Mouse (Mus musculus) urinary bladder, postnatal 4 days (tissue): ENCODE results near the gene Rtraf.
A peak's percentile ranks its signal among the peaks of the same experiment; 100 is the strongest.

ENCODE experiments used
- DNase-seq, 2 experiments: peaks; one replicate each; pipeline ENCODE4 v3.0.0; 2021 to 2022; ENCODE audit warnings: low spot score in 2 of 2

Gene Rtraf

DNA sequence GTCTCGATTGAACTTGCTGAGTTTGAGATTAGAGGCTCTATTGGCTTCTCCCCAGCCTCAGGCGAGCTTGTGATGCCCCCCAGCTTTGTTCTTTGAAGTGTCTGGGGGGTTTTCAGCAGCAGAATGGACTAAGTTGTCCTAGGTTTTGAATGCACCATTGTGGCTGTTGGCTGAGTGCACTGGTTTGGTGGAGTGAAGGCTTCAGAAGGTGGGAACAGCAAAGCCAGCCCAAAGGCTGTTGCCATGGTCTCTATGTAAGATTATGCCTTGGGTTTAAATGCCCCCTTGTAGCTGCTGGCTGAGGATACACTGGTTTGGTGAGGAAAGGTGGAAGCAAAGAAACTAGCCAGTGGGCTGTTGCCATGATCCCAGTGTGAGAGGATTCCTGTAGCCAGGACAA lies 23.1 kb downstream of the Rtraf start:
- DNase-seq: no peak

DNA sequence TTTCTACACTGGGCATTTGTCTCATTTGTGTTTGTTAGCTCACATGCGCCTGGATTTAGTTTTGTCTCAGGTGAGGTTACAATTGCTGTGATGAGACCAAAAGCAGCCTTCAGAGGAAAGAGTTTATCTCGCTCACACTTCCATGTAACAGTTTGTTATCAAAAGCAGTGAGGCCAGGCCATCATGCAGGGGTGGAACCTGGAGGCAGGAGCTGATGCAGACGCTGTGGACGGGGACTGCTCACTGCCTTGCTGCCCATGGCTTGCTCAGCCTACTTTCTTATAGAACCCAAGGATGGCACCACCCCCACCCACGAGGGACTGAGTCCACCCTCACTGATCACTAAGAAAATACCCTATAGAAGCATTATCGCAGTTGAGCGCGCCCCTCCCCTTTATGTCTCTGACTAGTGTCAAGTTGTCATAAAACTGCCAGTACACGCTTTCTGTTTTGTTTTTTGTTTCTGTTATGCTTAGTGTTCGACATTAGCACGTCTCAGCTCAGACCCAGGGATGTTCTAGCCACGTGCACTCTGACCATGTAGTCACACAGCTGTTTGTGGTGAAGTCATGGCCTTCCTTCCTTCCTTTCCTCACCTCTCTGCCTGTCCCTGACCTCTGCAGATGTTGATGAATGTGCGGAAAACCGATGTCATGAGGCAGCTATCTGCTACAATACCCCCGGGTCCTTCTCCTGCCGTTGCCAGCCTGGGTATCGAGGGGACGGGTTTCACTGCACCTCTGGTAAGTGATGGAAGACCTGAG lies 26.9 kb downstream of the Rtraf start:
- DNase-seq: no peak

DNA sequence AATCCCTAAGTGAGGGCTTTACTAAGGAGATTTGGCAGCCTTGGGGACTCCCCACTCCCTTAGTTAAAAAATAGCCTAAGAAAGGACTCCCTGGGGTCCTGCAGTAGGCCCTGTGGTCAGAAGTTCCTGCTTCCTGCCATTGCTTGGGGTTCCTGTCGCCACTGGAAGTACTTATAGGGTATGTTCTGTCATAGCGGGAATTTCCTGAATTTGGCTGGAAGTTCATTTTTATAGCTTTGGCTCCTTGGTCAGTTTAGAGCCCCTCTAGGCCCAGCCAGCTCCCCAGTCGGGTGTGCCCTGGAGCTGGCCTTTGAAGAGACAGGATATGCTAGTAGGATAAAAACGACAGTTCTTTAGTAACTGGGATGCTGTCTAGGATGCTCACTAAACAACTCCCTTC lies 28.7 kb downstream of the Rtraf start:
- DNase-seq: no peak

DNA sequence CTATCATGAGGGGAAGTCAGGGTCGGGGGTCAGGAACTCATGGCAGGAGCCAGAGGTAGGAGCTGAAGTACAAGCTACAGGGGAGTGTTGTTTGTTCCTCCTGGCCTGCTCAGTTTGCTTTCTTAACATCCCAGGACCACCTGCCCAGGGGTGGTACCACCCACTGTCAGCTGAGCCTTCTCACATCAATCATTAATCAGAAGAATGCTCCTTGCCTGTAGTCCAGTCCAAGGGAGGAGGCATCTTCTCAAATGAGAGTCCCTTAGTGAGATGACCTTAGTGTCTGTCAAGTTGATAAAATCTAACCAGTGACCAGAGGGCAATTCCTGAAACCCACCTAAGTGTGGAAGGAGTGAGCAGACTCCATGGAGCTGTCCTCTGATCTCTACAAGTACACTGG lies 35.2 kb downstream of the Rtraf start:
- DNase-seq: no peak

DNA sequence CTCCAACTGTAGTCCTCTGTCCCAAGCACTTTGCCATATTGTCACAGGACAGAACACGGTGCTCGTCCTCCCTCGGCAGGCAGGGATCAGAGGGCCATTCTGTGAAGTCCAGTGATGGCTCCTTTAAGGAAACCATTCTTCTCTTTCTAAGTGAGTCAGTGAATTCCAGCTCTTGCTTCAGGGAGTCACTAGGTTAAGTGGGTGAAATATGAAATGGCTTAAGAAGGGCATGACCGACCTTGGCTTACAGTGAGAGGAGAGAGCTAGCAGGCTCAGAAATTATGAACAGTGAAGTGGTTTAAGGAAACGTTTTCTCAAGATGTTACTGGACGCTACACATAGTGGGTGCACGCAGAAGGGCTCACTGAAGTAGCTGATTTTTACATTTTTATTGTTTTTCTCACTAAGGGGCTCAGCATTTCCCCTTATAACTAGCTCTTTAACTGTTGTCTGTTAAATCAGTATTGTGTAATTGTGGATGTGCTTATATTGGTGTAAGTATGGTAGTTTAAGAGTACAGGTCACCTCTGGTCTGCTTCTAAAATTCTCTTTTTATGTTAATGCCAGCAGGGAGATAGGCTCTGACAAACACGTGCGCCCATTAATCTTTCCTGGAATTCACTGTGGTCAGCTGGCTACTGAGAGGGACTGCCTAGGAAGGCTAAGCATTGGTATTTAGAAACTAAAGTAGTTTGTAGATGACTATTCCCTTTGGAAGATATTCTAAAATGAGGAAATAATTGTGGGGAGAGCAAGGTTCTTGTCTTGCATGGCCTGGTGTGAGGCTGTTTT lies 37.6 kb downstream of the Rtraf start:
- no peak for DNase-seq

DNA sequence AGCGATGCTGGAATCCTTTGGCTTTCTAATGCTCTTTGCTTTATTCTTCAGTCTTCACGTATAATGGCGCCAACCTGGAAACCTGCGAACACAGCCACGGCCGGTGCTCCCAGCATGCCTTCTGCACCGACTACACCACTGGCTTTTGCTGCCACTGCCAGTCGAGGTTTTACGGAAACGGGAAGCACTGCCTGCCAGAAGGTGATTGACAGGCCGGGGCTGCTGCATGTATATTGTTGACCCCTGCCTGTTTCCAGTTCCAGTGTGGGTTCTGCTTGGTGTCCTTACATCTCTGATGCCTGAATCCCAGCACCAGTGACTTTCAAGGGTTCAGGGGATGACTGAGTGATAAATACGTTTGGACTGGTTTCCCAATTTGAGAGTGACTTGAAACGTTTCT lies 45.7 kb downstream of the Rtraf start:
- no peak for DNase-seq

DNA sequence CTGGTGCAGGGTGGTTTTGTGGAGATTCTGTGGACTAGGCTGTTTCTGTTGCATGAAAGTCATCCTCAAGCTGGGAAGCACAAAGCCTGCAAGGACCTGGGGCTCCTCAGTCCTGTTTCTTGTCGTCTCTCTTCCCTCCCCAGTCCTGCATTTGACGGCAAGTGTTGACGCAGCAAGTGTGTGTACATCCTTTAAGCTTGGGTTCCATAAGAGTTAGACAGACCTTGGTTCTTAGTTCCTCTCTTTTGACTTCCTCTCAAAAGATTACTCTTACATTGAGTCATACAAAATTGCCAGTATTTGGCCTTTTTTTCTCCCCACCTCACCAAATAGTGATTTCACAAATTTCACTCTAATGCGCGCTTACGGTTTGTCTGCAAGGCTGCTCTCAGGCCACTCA lies 46.3 kb downstream of the Rtraf start:
- no peak for DNase-seq

DNA sequence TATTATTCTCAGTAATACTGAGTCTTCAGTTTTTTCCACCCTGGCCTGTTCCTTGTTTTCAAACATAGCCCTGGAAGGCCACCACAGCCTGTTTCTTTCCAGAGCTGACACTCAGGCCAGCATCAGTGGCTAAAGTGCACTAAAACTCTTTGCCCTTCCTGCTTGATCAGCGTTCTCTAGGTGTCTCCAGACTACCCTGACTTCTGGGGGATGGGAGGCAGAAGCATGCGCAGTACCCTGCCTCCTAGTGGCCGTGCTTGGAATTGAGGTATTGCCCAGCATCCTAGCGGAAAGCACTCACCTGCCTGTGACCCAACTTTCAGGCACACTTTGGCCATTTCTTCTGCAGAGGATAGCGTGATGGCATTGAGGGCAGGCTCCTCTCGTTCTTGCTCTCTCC lies 46.7 kb downstream of the Rtraf start:
- peak in 1 of 2 experiments; percentile 39 for DNase-seq

DNA sequence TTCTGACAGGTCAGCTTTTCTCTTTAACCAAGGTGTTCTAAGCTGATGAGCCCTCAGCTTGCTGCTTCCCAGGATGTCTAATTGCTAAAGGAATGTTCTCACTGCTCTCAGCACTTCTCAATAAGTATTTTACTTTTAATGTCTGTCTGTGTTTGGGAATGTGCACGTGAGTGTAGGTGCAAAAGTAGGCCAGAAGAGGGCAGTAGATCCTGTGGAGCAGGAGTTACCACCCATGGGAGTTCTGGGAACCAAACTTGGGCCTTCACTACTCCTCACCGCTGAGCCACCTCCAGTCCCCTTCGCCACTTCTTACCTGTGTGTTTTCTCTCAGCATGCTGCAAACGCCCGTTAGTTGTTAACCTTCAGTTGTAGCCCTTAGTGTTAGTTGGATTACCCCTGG lies 47.4 kb downstream of the Rtraf start:
- DNase-seq: no peak

GRCm38 (mm10) chr14:19775491-19775890 lies 48.1 kb downstream of the Rtraf start:
- DNase-seq: no peak

DNA sequence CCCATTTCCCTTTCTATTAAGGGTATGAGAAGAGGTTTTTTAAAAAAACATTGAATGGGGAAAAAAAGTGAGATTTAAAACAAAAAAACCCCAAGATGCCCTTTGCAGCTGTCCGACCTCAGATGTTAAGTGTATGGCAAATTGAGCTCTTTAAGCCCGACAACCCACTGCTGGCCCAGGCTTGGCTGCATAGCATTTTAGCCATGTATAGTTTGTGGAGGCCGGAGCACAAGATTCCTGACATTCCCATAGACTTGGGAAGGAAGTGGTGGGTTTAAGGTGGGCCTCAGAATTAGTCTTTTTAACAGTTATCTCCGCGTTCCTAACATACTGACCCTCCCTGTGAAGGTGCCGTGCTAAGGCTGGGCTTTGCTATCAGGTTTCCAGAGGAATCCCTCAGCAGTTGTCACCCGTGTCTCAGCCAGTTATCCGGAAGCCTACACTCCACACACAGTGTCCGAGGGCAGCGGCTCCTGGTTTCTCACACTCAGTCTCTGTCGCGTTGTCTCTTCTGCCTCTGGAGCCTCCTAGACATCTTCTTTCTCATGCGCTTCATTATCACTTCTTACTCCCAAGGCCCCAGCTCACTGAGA lies 49.5 kb downstream of the Rtraf start:
- no peak for DNase-seq

DNA sequence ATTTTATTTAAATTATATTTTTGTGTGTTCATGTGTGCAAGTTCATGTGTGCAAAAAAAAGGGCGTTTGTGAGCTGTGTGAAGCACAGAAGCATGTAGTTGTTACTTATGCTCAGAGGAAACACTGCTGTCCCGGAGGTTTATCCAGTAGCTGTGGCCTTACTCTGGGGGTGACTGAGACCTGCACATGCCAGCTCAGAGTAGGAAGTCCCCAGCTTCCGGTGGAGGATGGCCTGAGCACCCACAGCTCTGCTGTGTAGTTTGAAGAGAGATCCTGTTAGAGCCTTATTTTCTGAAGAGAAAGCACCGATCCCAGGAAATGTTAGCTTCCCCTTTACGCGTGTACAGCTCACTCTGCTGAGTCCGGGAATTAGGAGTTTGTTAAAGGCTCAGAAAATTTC lies 52.5 kb downstream of the Rtraf start:
- DNase-seq: no peak

GRCm38 (mm10) chr14:19769441-19770200 lies 54.0 kb downstream of the Rtraf start:
- peak in 1 of 2 experiments; percentile 64 for DNase-seq

DNA sequence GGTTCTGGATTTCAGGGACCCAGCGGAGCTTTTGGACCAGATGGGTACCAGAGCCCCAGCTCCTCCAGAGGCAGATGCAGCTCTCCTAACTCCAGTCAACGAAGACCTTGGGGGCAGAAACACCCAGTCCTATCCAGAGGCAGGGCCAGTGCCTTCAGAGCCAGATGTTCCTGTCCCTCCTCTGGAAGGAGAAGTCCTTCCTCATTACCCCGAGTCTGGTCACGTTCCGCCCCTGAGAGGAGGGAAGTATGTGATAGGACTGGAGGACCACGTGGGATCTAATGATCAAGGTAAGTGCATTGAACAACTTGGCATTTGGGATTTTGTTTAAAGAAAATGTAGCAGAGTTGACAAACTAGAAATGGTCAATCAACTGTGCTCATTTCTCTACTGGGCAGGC lies 55.0 kb downstream of the Rtraf start:
- no peak for DNase-seq

- no peak for DNase-seq
Observed at GRCm38 (mm10) chr14:19766380-19766649, 57.3 kb downstream of the Rtraf start.

- DNase-seq: no peak
Observed at GRCm38 (mm10) chr14:19765539-19766379, 57.9 kb downstream of the Rtraf start.

GRCm38 (mm10) chr14:19764331-19764730 lies 59.3 kb downstream of the Rtraf start:
- no peak for DNase-seq

DNA sequence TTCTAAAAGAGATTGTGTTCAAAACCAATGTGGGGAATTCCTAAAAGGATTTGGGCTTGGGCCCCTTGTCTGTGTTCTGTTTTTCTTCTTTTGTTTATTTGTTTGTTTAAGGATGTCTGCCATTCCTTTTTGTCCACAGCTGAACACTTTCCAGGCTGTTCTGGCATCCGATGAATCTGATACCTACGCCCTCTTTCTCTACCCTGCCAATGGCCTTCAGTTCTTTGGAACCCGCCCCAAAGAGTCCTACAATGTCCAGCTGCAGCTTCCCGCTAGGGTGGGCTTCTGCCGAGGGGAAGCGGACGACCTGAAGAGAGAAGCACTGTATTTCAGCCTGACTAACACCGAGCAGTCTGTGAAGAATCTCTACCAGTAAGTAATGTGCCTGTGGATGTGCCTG lies 60.1 kb downstream of the Rtraf start:
- DNase-seq: no peak

- DNase-seq: no peak
Observed at GRCm38 (mm10) chr14:19762014-19762413, 61.6 kb downstream of the Rtraf start.
